Mouse (Mus musculus): ENCODE measurements around the gene Krtap7-1. TPM values are rescaled to one million over a fixed set of nuclear protein-coding genes. Genes with fewer than 3 reads are reported as not detected.

Krtap7-1 gene
- polyA plus RNA-seq, 1 experiment from 2014 or later: not detected

DNA sequence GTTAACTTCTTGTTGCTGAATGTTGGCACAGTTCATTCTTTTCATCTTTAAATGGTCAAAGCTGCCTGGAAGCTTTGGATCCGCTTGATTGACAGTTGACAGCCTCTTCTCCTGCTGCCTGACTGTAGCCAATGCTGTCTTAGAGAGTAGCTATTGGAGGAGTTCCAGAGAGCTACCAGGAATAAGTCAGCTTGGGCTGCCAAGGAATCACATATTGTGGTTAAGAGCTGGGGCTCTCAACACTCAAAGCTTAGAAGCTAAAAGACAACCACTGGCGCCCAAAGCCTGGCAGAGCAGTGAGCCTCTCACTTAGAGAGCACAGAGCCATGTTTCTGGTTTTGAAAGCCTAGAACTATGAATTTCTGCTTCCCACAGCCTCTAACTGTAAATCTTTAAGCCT lies 12.4 kb upstream of the Krtap7-1 start:
- Histone ChIP-seq H3K9ac (ENCODE audit: low read length) (no peak overlapping the region), H3K9me3 (ENCODE audit: control insufficient read depth, low read length) (peaks cover 3% of the 10 kb centered on the region; the same call in 1 of the 2 replicates), H3K27ac (replicated peaks in 1 of 2; ENCODE audit: control insufficient read depth in 1 of 2, insufficient read depth in 1 of 2, low read depth in 2 of 2, low read length in 2 of 2) (no peak overlapping the region), H3K36me3 (ENCODE audit: control insufficient read depth, insufficient read depth, low read length) (no peaks in the 10 kb centered on the region), H3K4me2 (ENCODE audit: low read length) (no peak overlapping the region), H3K27me3 (ENCODE audit: control insufficient read depth, insufficient read depth, low read length) (no peaks in the 10 kb centered on the region), H3K4me1 (ENCODE audit: control insufficient read depth in 2 of 2, insufficient read depth in 2 of 2, low read length in 2 of 2) (no peaks in the 10 kb centered on the region), H3K4me3 (ENCODE audit: control insufficient read depth in 1 of 2, insufficient read depth in 1 of 2, low read depth in 1 of 2, low read length in 2 of 2) (no peak overlapping the region)
- WGBS: 67% methylated on average over 2 of the region's 2 CpGs
- no peak for ATAC-seq (ENCODE audit: insufficient number of reproducible peaks, insufficient read depth, low FRiP score, low read depth)

GRCm38 (mm10) chr16:89520091-89520490 lies 12.0 kb upstream of the Krtap7-1 start:
- H3K9me3 ChIP-seq (ENCODE audit: control insufficient read depth, low read length): peaks cover 3% of the 10 kb centered on the region; the same call in 1 of the 2 replicates
- no peak for ATAC-seq (ENCODE audit: insufficient number of reproducible peaks, insufficient read depth, low FRiP score, low read depth)
- H3K27me3 ChIP-seq (ENCODE audit: control insufficient read depth, insufficient read depth, low read length): no peaks in the 10 kb centered on the region
- no peaks in the 10 kb centered on the region for H3K4me1 ChIP-seq (ENCODE audit: control insufficient read depth in 2 of 2, insufficient read depth in 2 of 2, low read length in 2 of 2)
- no peak overlapping the region for H3K4me2 ChIP-seq (ENCODE audit: low read length)
- H3K27ac ChIP-seq (replicated peaks in 1 of 2; ENCODE audit: control insufficient read depth in 1 of 2, insufficient read depth in 1 of 2, low read depth in 2 of 2, low read length in 2 of 2): no peak overlapping the region
- WGBS: 63% methylated on average over 6 of the region's 6 CpGs
- no peak overlapping the region for H3K9ac ChIP-seq (ENCODE audit: low read length)
- H3K4me3 ChIP-seq (ENCODE audit: control insufficient read depth in 1 of 2, insufficient read depth in 1 of 2, low read depth in 1 of 2, low read length in 2 of 2): no peak overlapping the region
- H3K36me3 ChIP-seq (ENCODE audit: control insufficient read depth, insufficient read depth, low read length): no peaks in the 10 kb centered on the region

GRCm38 (mm10) chr16:89517635-89518034 lies 9.5 kb upstream of the Krtap7-1 start:
- Histone ChIP-seq H3K4me2 (ENCODE audit: low read length) (no peak overlapping the region), H3K9ac (ENCODE audit: low read length) (no peak overlapping the region), H3K4me3 (ENCODE audit: control insufficient read depth in 1 of 2, insufficient read depth in 1 of 2, low read depth in 1 of 2, low read length in 2 of 2) (no peak overlapping the region), H3K27me3 (ENCODE audit: control insufficient read depth, insufficient read depth, low read length) (no peaks in the 10 kb centered on the region), H3K27ac (replicated peaks in 1 of 2; ENCODE audit: control insufficient read depth in 1 of 2, insufficient read depth in 1 of 2, low read depth in 2 of 2, low read length in 2 of 2) (no peak overlapping the region), H3K9me3 (ENCODE audit: control insufficient read depth, low read length) (no peaks in the 10 kb centered on the region), H3K4me1 (ENCODE audit: control insufficient read depth in 2 of 2, insufficient read depth in 2 of 2, low read length in 2 of 2) (peaks cover 0 to 5% of the 10 kb centered on the region in 2 experiments; a peak in 1 of 4 replicates), H3K36me3 (ENCODE audit: control insufficient read depth, insufficient read depth, low read length) (no peaks in the 10 kb centered on the region)
- WGBS: 57% methylated on average over 9 of the region's 9 CpGs
- no peak for ATAC-seq (ENCODE audit: insufficient number of reproducible peaks, insufficient read depth, low FRiP score, low read depth)

GRCm38 (mm10) chr16:89513431-89513830 lies 5.3 kb upstream of the Krtap7-1 start:
- Histone ChIP-seq H3K9ac (ENCODE audit: low read length) (no peak overlapping the region), H3K4me1 (ENCODE audit: control insufficient read depth in 2 of 2, insufficient read depth in 2 of 2, low read length in 2 of 2) (peaks cover 0 to 5% of the 10 kb centered on the region in 2 experiments; a peak in 1 of 4 replicates), H3K27me3 (ENCODE audit: control insufficient read depth, insufficient read depth, low read length) (no peaks in the 10 kb centered on the region), H3K27ac (replicated peaks in 1 of 2; ENCODE audit: control insufficient read depth in 1 of 2, insufficient read depth in 1 of 2, low read depth in 2 of 2, low read length in 2 of 2) (no peak overlapping the region), H3K4me3 (ENCODE audit: control insufficient read depth in 1 of 2, insufficient read depth in 1 of 2, low read depth in 1 of 2, low read length in 2 of 2) (no peak overlapping the region), H3K9me3 (ENCODE audit: control insufficient read depth, low read length) (no peaks in the 10 kb centered on the region), H3K4me2 (ENCODE audit: low read length) (no peak overlapping the region), H3K36me3 (ENCODE audit: control insufficient read depth, insufficient read depth, low read length) (no peaks in the 10 kb centered on the region)
- 47% methylated on average over 7 of the region's 7 CpGs for WGBS
- no peak for ATAC-seq (ENCODE audit: insufficient number of reproducible peaks, insufficient read depth, low FRiP score, low read depth)

DNA sequence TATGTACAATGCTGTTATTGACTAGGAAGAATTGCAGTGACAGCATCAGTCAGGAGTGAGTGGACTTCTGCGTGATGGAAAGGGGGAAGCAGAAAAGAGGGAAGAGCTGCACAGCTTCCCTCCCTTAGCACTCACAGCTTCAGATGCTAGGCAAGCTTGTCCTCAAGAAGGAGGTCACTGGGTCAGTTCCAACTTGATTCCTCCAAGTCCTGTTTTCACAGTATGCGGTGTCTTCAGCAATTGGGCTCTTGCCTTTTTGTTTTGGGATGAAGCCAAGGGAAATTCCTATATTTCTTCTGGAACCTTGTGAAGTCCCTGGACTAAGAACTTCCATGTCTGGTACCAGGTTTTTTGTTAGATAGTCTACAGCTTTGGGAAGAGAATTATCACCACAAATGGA lies 4.6 kb downstream of the Krtap7-1 start:
- H3K4me1 ChIP-seq (ENCODE audit: control insufficient read depth in 2 of 2, insufficient read depth in 2 of 2, low read length in 2 of 2): no peaks in the 10 kb centered on the region
- no peak overlapping the region for H3K27ac ChIP-seq (replicated peaks in 1 of 2; ENCODE audit: control insufficient read depth in 1 of 2, insufficient read depth in 1 of 2, low read depth in 2 of 2, low read length in 2 of 2)
- no peaks in the 10 kb centered on the region for H3K36me3 ChIP-seq (ENCODE audit: control insufficient read depth, insufficient read depth, low read length)
- ATAC-seq (ENCODE audit: insufficient number of reproducible peaks, insufficient read depth, low FRiP score, low read depth): no peak
- H3K4me3 ChIP-seq (ENCODE audit: control insufficient read depth in 1 of 2, insufficient read depth in 1 of 2, low read depth in 1 of 2, low read length in 2 of 2): no peak overlapping the region
- H3K4me2 ChIP-seq (ENCODE audit: low read length): no peak overlapping the region
- no peak overlapping the region for H3K9ac ChIP-seq (ENCODE audit: low read length)
- WGBS: 74% methylated on average over 2 of the region's 2 CpGs
- H3K27me3 ChIP-seq (ENCODE audit: control insufficient read depth, insufficient read depth, low read length): no peaks in the 10 kb centered on the region
- no peaks in the 10 kb centered on the region for H3K9me3 ChIP-seq (ENCODE audit: control insufficient read depth, low read length)

DNA sequence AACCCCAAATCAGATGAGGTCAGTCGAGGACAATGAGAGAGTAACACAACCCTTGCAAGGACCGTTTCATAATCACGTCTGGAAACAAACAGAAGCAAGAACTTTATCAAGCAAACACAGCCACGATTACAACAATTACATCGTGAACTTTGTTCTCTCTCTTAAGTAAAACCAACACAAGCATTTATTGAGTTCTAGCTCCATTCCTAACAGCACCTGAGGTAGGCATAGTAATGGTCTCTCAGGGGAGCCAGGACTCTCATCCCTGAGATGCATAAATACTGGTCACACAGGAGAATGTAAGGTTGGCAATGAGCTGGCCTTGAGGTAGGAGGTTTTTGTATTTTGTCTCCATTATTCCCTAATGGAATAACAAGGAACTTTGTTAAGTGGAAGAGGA lies 6.3 kb downstream of the Krtap7-1 start:
- no peak for ATAC-seq (ENCODE audit: insufficient number of reproducible peaks, insufficient read depth, low FRiP score, low read depth)
- 67% methylated on average over 5 of the region's 5 CpGs for WGBS
- H3K27ac ChIP-seq (replicated peaks in 1 of 2; ENCODE audit: control insufficient read depth in 1 of 2, insufficient read depth in 1 of 2, low read depth in 2 of 2, low read length in 2 of 2): no peak overlapping the region
- H3K4me2 ChIP-seq (ENCODE audit: low read length): no peak overlapping the region
- H3K4me3 ChIP-seq (ENCODE audit: control insufficient read depth in 1 of 2, insufficient read depth in 1 of 2, low read depth in 1 of 2, low read length in 2 of 2): no peak overlapping the region
- no peaks in the 10 kb centered on the region for H3K36me3 ChIP-seq (ENCODE audit: control insufficient read depth, insufficient read depth, low read length)
- H3K4me1 ChIP-seq (ENCODE audit: control insufficient read depth in 2 of 2, insufficient read depth in 2 of 2, low read length in 2 of 2): no peaks in the 10 kb centered on the region
- no peaks in the 10 kb centered on the region for H3K27me3 ChIP-seq (ENCODE audit: control insufficient read depth, insufficient read depth, low read length)
- no peaks in the 10 kb centered on the region for H3K9me3 ChIP-seq (ENCODE audit: control insufficient read depth, low read length)
- H3K9ac ChIP-seq (ENCODE audit: low read length): no peak overlapping the region

GRCm38 (mm10) chr16:89497002-89497401 lies 11.1 kb downstream of the Krtap7-1 start:
- Histone ChIP-seq H3K4me1 (ENCODE audit: control insufficient read depth in 2 of 2, insufficient read depth in 2 of 2, low read length in 2 of 2) (no peaks in the 10 kb centered on the region), H3K27me3 (ENCODE audit: control insufficient read depth, insufficient read depth, low read length) (no peaks in the 10 kb centered on the region), H3K36me3 (ENCODE audit: control insufficient read depth, insufficient read depth, low read length) (no peaks in the 10 kb centered on the region), H3K4me3 (ENCODE audit: control insufficient read depth in 1 of 2, insufficient read depth in 1 of 2, low read depth in 1 of 2, low read length in 2 of 2) (no peak overlapping the region), H3K9ac (ENCODE audit: low read length) (no peak overlapping the region), H3K27ac (replicated peaks in 1 of 2; ENCODE audit: control insufficient read depth in 1 of 2, insufficient read depth in 1 of 2, low read depth in 2 of 2, low read length in 2 of 2) (no peak overlapping the region), H3K4me2 (ENCODE audit: low read length) (no peak overlapping the region), H3K9me3 (ENCODE audit: control insufficient read depth, low read length) (no peaks in the 10 kb centered on the region)
- 85% methylated on average over 5 of the region's 5 CpGs for WGBS
- ATAC-seq (ENCODE audit: insufficient number of reproducible peaks, insufficient read depth, low FRiP score, low read depth): no peak

GRCm38 (mm10) chr16:89495394-89496153 lies 12.5 kb downstream of the Krtap7-1 start:
- H3K4me3 ChIP-seq (ENCODE audit: control insufficient read depth in 1 of 2, insufficient read depth in 1 of 2, low read depth in 1 of 2, low read length in 2 of 2): no peak overlapping the region
- no peaks in the 10 kb centered on the region for H3K36me3 ChIP-seq (ENCODE audit: control insufficient read depth, insufficient read depth, low read length)
- no peaks in the 10 kb centered on the region for H3K27me3 ChIP-seq (ENCODE audit: control insufficient read depth, insufficient read depth, low read length)
- no peaks in the 10 kb centered on the region for H3K4me1 ChIP-seq (ENCODE audit: control insufficient read depth in 2 of 2, insufficient read depth in 2 of 2, low read length in 2 of 2)
- H3K9ac ChIP-seq (ENCODE audit: low read length): no peak overlapping the region
- no peaks in the 10 kb centered on the region for H3K9me3 ChIP-seq (ENCODE audit: control insufficient read depth, low read length)
- H3K27ac ChIP-seq (replicated peaks in 1 of 2; ENCODE audit: control insufficient read depth in 1 of 2, insufficient read depth in 1 of 2, low read depth in 2 of 2, low read length in 2 of 2): no peak overlapping the region
- H3K4me2 ChIP-seq (ENCODE audit: low read length): no peak overlapping the region
- 83% methylated on average over 7 of the region's 7 CpGs for WGBS
- 0 out of 2 replicates have a peak, but pooled peaks have one; percentile 35 for ATAC-seq (ENCODE audit: insufficient number of reproducible peaks, insufficient read depth, low FRiP score, low read depth)

Measured in heart, embryonic 14.5 days (tissue).